Mouse (Mus musculus) embryonic facial prominence, embryonic 13.5 days (tissue): ENCODE data around the gene Csmd2. TPM values are rescaled to one million over a fixed set of nuclear protein-coding genes. Genes with fewer than 3 reads are reported as not detected.
"Not testable (repeated sequence)": the region's sequence is repeated elsewhere in the genome, so short reads cannot be mapped to it uniquely, and the experiment has no call there.

Experiments used
- ATAC-seq: fragments of 200-750 bp; cut with Nextera tagmentation; 2 replicates; pipeline ENCODE4 v1.8.0; 2017; ENCODE audit warnings: low read depth; ENCODE audit not compliant: insufficient number of reproducible peaks, insufficient read depth, low FRiP score, low TSS enrichment
- H3K27ac ChIP-seq: fragments of 300-500 bp; sonication (generic); 2 replicates; pipeline ENCODE4 v1.5.1; 2015; ENCODE audit warnings: moderate library complexity, mild to moderate bottlenecking, inconsistent platforms
- H3K27me3 ChIP-seq: fragments of 300-500 bp; sonication (generic); 2 replicates; pipeline ENCODE4 v1.6.1; 2015; ENCODE audit warnings: mild to moderate bottlenecking, inconsistent platforms
- H3K36me3 ChIP-seq: fragments of 300-500 bp; sonication (generic); 2 replicates; pipeline ENCODE4 v1.6.1; 2015; ENCODE audit warnings: mild to moderate bottlenecking, inconsistent platforms
- H3K4me1 ChIP-seq: fragments of 300-500 bp; sonication (generic); 2 replicates; pipeline ENCODE4 v1.6.1; 2015; ENCODE audit warnings: inconsistent platforms
- H3K4me2 ChIP-seq: fragments of 300-500 bp; sonication (generic); 2 replicates; pipeline ENCODE4 v1.6.1; 2015; ENCODE audit warnings: moderate library complexity, mild to moderate bottlenecking, inconsistent platforms
- H3K4me3 ChIP-seq: fragments of 300-500 bp; sonication (generic); 2 replicates; pipeline ENCODE4 v1.5.1; 2015; ENCODE audit warnings: mild to moderate bottlenecking, inconsistent platforms
- H3K9ac ChIP-seq: fragments of 300-500 bp; sonication (generic); 2 replicates; pipeline ENCODE4 v1.6.1; 2015; ENCODE audit warnings: mild to moderate bottlenecking, inconsistent platforms
- H3K9me3 ChIP-seq: fragments of 300-500 bp; sonication (generic); 2 replicates; pipeline ENCODE4 v1.6.1; 2016; ENCODE audit warnings: inconsistent platforms
- WGBS: fragments of 180-500 bp; shearing (Covaris S2); methylation state at CpG from one replicate; pipeline ENCODE4 v1.1.7; 2015; ENCODE audit warnings: mixed read lengths; 5-methylcytosine and 5-hydroxymethylcytosine counted together
- polyA plus RNA-seq: library from polyadenylated mRNA; unstranded; fragments of >200 nt; fragmentation: Nextera tagmentation; extraction: Ambion mirVana; gene quantifications from 2 replicates; pipeline ENCODE4 v1.2.1, GENCODE M21; 2015

The Csmd2 gene
- polyA plus RNA-seq, 1 experiment from 2014 or later = 0.34 TPM

DNA sequence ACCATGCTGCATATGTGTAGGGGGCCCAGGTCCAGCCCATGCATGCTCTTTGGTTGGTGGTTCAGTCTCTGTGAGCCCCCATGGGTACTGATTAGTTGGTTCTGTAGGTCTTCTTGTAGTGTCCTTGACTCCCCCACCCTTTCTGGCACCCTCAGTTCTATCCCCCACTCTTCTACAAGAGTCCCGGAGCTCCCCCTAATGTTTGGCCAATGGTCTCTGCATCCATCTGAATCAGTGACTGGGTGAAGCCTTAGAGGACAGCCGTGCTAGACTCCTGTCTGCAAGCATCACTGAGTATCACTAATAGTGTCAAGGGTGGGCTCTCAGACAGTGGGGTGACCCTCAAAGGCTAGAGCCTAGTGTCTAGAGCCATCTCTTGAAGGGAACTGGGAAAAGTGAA is 497.0 kb downstream of the Csmd2 start:
- H3K36me3 ChIP-seq = no peaks in the 10 kb centered on the region
- no peak overlapping the region for H3K27ac ChIP-seq
- no peaks in the 10 kb centered on the region for H3K9me3 ChIP-seq
- H3K27me3 ChIP-seq = no peaks in the 10 kb centered on the region; the same call in 1 of the 2 replicates
- no peak overlapping the region for H3K9ac ChIP-seq
- H3K4me3 ChIP-seq = no peak overlapping the region
- 76% methylated on average over 2 of the region's 2 CpGs for WGBS
- H3K4me2 ChIP-seq = no peak overlapping the region
- no peak for ATAC-seq
- no peaks in the 10 kb centered on the region for H3K4me1 ChIP-seq

DNA sequence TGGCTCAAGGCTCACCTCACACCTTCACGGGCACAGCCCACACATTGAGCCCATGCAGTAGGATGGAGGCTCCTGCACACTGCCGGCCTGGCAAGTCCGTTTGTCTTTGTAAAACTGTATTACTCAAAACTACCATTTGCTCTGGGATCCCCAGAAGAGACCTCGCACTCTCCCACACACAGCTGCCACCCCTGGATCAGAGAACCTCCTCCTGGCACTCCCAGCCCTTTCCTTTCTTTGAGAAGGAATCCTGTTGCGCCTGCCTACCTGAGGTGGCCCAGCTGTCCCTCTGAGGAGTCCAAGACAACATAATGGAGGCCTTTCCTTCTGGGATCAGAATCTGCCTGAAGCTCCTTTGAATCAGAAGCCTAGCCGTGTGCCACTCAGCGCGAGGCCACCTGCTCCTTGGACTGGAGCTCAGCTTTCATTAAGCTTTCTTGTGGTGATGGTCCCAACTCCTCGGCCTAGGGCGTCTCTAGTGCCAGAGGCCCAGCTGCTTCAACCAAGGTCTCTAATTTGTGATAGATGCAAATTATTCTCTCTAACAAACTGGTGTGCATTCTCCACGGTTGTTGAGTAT is 502.0 kb downstream of the Csmd2 start:
- Histone ChIP-seq H3K27ac (no peak overlapping the region), H3K27me3 (no peaks in the 10 kb centered on the region; the same call in 1 of the 2 replicates), H3K9me3 (no peaks in the 10 kb centered on the region), H3K36me3 (no peaks in the 10 kb centered on the region), H3K4me3 (no peak overlapping the region), H3K4me1 (no peaks in the 10 kb centered on the region), H3K9ac (no peak overlapping the region), H3K4me2 (no peak overlapping the region)
- WGBS = 81% methylated on average over 11 of the region's 11 CpGs
- no peak for ATAC-seq

DNA sequence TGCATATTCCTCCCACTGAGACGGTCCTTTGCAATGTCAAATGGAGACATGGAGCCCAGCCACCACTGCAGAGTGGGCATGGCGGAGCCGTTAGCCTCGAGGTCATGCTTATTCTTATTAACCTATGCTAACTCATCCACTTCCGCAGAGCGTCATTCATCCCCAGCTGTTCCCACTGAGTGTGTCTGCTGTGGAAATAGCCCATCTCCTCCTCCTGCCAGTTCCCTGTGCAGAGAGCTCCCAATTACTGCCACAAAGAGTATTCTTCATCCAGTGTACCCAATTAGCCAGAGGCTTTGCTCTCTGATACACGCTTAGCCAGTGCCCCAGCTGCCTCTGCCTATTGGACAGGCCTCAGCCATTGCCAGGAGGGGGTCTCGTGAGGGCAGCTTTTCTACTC is 504.4 kb downstream of the Csmd2 start:
- 61% methylated on average over 8 of the region's 8 CpGs for WGBS
- ATAC-seq = no peak
- no peak overlapping the region for H3K9ac ChIP-seq

DNA sequence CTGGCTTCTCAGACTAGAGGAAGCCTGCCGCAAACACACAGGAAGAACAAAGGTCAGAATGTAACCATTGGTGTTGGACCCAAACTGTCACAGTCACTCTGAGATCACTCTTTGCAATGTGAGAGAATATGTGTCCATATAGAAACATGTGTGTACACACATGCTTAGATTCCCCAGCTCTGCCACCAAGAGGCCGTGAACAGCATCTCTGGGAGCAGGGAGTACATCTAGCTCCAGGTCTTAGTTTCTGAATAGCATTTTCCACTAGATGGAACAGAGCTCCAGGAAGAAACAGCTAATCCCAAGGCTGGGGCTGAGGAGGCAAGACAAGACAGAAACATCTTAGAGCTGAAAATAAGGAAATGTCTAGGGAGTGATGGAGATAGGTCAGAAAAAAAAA is 512.3 kb downstream of the Csmd2 start:
- Histone ChIP-seq H3K27ac (no peak overlapping the region), H3K36me3 (no peaks in the 10 kb centered on the region), H3K4me2 (no peak overlapping the region), H3K4me1 (no peaks in the 10 kb centered on the region), H3K4me3 (no peak overlapping the region), H3K27me3 (no peaks in the 10 kb centered on the region), H3K9ac (no peak overlapping the region), H3K9me3 (no peaks in the 10 kb centered on the region)
- no peak for ATAC-seq
- 74% methylated on average over 2 of the region's 2 CpGs for WGBS

More for the DNA sequence above, 504.4 kb downstream of the Csmd2 start:
- H3K9me3 ChIP-seq = no peaks in the 10 kb centered on the region
- H3K27ac ChIP-seq = no peak overlapping the region
- no peak overlapping the region for H3K4me2 ChIP-seq
- H3K4me3 ChIP-seq = no peak overlapping the region
- no peaks in the 10 kb centered on the region for H3K4me1 ChIP-seq
- no peaks in the 10 kb centered on the region for H3K27me3 ChIP-seq
- no peaks in the 10 kb centered on the region for H3K36me3 ChIP-seq

DNA sequence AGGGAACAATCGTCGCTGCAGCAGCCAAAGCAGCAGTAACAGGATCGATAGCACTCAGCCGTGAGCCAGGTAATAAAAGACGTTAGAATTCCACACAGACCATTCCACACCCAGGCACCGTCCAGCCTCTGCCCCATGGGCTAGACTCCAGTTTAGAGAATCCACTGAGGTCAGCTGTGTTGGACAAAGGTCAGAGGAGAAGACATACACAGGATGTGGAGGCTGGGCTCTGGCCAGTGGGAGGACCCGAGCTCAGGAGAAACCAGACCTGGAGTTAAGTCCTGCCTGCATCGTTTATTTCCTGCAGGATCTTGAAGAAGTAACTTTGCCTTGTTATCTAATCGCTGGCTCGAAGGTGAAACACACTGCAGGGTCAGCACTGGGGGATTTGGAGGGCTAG is 519.2 kb downstream of the Csmd2 start:
- no peaks in the 10 kb centered on the region for H3K36me3 ChIP-seq
- no peak for ATAC-seq
- 0 out of 2 replicates have a peak, but pooled peaks cover 5% of the 10 kb centered on the region for H3K27me3 ChIP-seq
- H3K4me2 ChIP-seq = no peak overlapping the region
- H3K9me3 ChIP-seq = no peaks in the 10 kb centered on the region
- no peaks in the 10 kb centered on the region for H3K4me1 ChIP-seq
- no peak overlapping the region for H3K4me3 ChIP-seq
- WGBS = 45% methylated on average over 10 of the region's 10 CpGs
- H3K9ac ChIP-seq = no peak overlapping the region
- no peak overlapping the region for H3K27ac ChIP-seq

DNA sequence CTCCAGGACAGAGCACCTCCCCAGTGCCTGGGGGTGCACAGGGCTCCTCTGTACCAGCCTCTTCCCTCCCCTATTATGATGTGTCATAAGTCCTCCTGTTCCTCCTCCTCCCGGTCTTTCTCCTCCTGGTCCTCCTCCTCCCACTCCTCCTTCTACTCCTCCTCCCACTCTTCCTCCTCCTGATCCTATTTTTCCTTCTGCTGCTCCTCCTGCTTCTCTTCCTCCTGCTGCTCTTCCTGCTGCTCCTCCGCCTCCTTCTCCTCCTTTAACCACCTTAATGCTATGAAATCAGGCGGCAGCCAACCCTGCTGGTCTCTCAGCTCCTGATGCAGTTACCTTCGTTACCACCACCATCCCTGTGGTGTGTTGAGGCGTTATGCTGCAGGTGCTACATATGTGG is 522.2 kb downstream of the Csmd2 start:
- Histone ChIP-seq H3K4me1 (no peaks in the 10 kb centered on the region), H3K4me2 (no peak overlapping the region), H3K27ac (no peak overlapping the region), H3K4me3 (no peak overlapping the region), H3K27me3 (0 out of 2 replicates have a peak, but pooled peaks cover 5% of the 10 kb centered on the region), H3K36me3 (no peaks in the 10 kb centered on the region), H3K9ac (no peak overlapping the region), H3K9me3 (no peaks in the 10 kb centered on the region)
- ATAC-seq = no peak
- WGBS = 75% methylated on average over 5 of the region's 5 CpGs

DNA sequence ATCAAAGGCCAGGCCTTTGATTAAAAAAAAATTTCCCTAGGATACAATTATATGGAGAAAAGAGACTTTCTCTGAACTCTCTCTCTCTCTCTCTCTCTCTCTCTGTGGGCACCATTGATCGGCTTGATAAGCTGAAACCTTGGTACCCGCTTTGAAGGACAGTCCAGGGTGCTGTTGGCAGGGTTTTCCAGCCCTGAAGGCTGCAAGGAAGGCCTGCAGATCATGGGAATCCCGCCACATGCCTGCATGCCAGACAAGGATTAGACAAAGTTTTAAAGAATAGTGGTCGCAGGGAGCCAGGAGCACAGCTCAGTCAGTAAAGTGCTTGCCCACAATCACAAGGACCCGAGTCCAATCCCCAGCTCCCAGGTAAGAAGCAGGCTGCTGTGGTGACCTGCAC is 526.8 kb downstream of the Csmd2 start:
- 81% methylated on average over 5 of the region's 5 CpGs for WGBS
- no peak for ATAC-seq

DNA sequence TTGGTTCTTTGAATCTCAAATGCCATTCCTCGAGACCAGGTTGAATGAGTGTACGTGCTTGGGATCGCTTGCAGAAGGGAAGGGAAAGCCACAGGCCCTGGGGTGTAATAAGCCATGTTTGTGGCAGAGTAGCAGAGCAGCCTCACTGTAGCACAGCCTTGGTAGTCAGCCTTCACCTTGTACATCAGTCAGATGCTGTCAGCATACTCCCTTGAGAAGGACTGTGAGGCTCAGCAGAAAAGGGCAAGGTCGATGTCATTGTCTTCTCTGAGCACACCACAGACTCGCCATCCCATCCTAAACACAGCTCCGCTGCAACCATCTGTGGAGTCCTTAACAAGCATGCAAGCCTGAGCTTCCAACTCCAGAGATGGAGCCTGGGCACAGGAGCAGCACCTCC is 533.6 kb downstream of the Csmd2 start:
- Histone ChIP-seq H3K4me3 (no peak overlapping the region), H3K4me1 (no peaks in the 10 kb centered on the region), H3K4me2 (no peak overlapping the region), H3K27me3 (no peaks in the 10 kb centered on the region), H3K9ac (no peak overlapping the region), H3K27ac (no peak overlapping the region), H3K9me3 (no peaks in the 10 kb centered on the region), H3K36me3 (no peaks in the 10 kb centered on the region)
- WGBS = 81% methylated on average over 6 of the region's 6 CpGs
- no peak for ATAC-seq

More for the DNA sequence above, 526.8 kb downstream of the Csmd2 start:
- Histone ChIP-seq H3K4me1 (no peaks in the 10 kb centered on the region), H3K36me3 (no peaks in the 10 kb centered on the region), H3K27ac (no peak overlapping the region), H3K27me3 (0 out of 2 replicates have a peak, but pooled peaks cover 5% of the 10 kb centered on the region), H3K4me3 (no peak overlapping the region), H3K9me3 (no peaks in the 10 kb centered on the region), H3K9ac (no peak overlapping the region), H3K4me2 (no peak overlapping the region)

DNA sequence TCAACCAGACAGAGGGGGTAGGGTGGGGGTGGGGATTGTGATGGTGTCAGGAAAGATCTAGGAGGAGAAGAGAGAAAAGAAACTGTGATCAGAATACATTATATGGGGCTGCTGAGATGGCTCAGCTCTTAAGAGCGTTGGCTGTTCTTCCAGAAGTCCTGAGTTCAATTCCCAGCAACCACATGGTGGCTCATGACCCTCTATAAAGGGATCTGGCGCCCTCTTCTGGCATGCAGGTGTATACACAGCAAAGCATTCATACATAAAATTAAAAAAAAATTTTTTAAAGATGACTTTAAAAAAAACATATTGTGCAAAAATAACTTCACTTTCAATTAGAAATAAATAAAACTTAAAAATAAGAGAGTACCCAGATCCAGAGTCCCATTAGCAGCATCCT is 555.7 kb downstream of the Csmd2 start:
- no peak for ATAC-seq
- H3K4me1 ChIP-seq = no peaks in the 10 kb centered on the region
- no peaks in the 10 kb centered on the region for H3K27me3 ChIP-seq
- H3K27ac ChIP-seq = no peak overlapping the region
- no peak overlapping the region for H3K4me3 ChIP-seq
- no peaks in the 10 kb centered on the region for H3K9me3 ChIP-seq
- H3K4me2 ChIP-seq = no peak overlapping the region
- H3K9ac ChIP-seq = no peak overlapping the region
- no peaks in the 10 kb centered on the region for H3K36me3 ChIP-seq
- WGBS = 22% methylated on average over 2 of the region's 2 CpGs

DNA sequence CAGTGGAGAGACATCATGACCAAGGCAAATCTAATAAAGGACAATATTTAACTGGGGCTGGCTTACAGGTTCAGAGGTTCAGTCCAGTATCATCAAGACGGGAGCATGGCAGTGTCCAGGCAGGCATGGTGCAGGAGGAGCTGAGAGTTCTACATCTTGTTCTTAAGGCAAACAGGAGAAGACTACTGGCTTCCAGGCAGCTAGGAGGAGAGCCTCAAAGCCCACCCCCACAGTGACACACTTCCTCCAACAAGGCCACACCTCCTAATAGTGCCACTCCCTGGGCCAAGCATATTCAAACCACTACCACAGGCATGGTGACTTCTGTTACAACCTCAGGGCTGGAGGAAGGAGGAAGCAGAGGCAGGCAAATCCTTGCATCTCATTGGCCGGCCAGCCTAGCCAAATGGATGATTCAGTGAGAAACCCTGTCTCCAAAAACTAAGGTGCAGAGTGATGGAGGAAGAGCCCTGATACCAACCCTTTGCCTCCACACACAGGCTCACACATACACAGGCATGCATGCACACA is 556.4 kb downstream of the Csmd2 start:
- not testable (repeated sequence) for ATAC-seq, H3K27ac ChIP-seq, H3K36me3 ChIP-seq, H3K27me3 ChIP-seq, H3K4me3 ChIP-seq, H3K9me3 ChIP-seq, H3K9ac ChIP-seq, H3K4me2 ChIP-seq, H3K4me1 ChIP-seq
- WGBS = 64% methylated on average over 2 of the region's 2 CpGs

DNA sequence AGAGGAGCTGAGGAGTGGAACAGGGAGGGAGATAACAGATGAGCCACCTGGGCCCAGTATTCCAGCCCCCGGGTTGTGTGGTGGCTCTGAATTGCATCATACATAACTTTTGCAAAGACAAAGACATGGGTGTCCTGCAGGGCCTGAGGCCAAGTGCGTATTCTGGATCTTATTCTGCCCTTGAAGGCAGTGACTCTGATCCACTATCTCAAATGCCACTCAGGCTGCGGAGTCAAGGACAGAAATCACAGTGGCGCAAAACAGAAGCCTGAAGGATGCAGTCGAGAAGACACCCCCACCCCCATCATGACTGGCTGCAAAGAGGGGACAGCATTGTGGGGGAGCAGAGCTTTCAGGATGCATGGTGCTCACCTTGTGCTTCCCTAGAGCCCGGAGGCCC is 563.1 kb downstream of the Csmd2 start:
- H3K4me2 ChIP-seq = no peak overlapping the region
- no peaks in the 10 kb centered on the region for H3K9me3 ChIP-seq
- ATAC-seq = no peak
- no peak overlapping the region for H3K9ac ChIP-seq
- no peaks in the 10 kb centered on the region for H3K4me1 ChIP-seq
- no peaks in the 10 kb centered on the region for H3K36me3 ChIP-seq
- no peak overlapping the region for H3K27ac ChIP-seq
- WGBS = 83% methylated on average over 6 of the region's 6 CpGs
- H3K4me3 ChIP-seq = no peak overlapping the region
- no peaks in the 10 kb centered on the region for H3K27me3 ChIP-seq

DNA sequence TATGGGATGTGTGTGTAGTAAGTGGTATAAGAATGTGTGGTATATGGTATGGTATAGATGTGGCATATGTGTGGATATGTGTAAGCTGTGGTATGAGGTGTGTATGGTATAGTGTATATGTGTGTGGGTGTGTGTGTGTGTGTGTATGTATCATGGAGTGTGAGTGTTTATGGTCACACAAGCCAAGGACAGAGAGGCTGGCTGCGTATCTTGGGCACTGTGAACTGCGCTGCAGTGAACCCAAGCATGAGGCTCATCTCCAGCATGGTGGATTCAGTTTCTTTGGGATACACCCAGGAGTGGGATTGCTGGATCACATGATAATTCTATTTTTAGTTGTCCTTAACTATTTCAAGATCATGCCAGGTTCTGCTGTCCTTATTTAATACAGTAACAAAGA is 566.5 kb downstream of the Csmd2 start:
- no peaks in the 10 kb centered on the region for H3K4me1 ChIP-seq

More for the DNA sequence above, 566.5 kb downstream of the Csmd2 start:
- Histone ChIP-seq H3K9ac (no peak overlapping the region), H3K4me3 (no peak overlapping the region), H3K27me3 (no peaks in the 10 kb centered on the region), H3K9me3 (no peaks in the 10 kb centered on the region), H3K4me2 (no peak overlapping the region), H3K36me3 (no peaks in the 10 kb centered on the region), H3K27ac (no peak overlapping the region)
- no peak for ATAC-seq
- 93% methylated on average over 2 of the region's 2 CpGs for WGBS
